Mouse (Mus musculus): ENCODE results near the gene Id1.

The Id1 gene

GRCm38 (mm10) chr2:152736090-152736601 lies at the start of gene Id1:
Gene Id1 (plus strand): TSS chr2:152736251.
- DNase-seq (ENCODE audit: low spot score in 2 of 2) = peak; percentile 52 to 72

- no peak for DNase-seq (ENCODE audit: low spot score in 2 of 2)
Observed at GRCm38 (mm10) chr2:152686399-152686798, 49.7 kb upstream of the Id1 start.

- DNase-seq (ENCODE audit: low spot score in 2 of 2) = peak; percentile 38 to 49
Observed at GRCm38 (mm10) chr2:152686806-152687267, 49.2 kb upstream of the Id1 start, which contains the start of gene Mcts2. Gene Mcts2 (plus strand): TSS chr2:152687035.

GRCm38 (mm10) chr2:152691564-152692217 lies 44.4 kb upstream of the Id1 start:
- no peak for DNase-seq (ENCODE audit: low spot score in 2 of 2)

GRCm38 (mm10) chr2:152693233-152693632 lies 42.8 kb upstream of the Id1 start:
- peak; percentile 35 to 47 for DNase-seq (ENCODE audit: low spot score in 2 of 2)

DNA sequence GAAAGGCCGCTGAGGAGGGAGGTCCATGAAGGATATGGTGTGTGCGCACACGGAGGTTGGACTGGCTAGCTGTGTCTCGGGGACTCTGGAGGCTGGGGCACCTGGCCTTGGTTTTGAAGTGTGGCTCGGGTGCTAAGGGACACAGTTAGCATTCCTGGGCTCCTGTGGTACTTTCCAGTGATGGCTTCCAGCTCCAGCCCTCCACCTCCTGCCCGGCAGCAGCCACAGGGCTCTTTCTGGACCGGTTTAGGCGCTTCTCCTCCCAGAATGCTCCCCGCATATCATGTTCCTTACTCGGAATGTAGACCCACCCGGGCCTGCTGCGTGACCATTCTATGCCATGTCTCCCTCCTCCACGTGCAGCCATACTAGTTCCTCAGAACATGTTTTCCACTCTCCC lies 42.3 kb upstream of the Id1 start:
- no peak for DNase-seq (ENCODE audit: low spot score in 2 of 2)

DNA sequence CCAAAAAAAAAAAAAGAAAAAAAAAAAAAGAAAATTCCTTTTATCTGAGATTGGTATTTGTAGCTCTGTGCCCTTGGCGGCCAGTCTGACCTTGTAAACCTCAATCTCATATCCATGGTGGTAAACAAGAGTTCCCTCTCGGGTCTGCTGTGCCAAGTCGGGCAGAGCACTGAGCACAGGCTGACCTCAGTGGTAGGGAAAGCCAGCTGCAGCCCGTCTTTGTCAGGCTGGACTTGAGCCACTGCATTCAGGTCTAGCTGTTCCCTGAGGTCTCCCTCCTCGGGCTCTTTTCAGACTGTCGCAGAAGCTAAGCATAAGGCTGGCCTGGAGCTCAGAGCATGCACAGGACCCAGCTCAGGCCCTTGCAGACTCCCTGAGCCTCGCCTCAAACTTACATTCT lies 41.3 kb upstream of the Id1 start:
- DNase-seq (ENCODE audit: low spot score in 2 of 2) = no peak

DNA sequence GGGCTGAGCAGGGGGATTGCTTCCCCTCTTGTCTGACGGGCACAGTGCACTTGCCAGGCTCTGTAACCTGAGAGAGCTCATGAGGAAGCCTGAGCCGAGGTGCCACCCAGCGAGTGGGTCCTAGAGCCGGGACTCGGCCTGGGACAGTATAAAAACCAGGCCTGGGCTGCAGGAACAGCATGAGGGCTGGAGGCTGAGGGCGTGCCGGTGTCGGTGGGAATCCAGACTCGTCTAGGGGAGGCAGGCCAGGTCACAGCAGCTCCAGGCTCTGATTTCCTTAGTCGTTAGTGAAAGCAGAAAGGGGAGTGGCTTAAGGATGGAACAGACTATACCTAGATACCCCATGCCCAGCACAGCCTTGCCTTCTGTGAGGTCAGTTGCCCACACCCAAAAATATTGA lies 40.0 kb upstream of the Id1 start:
- DNase-seq (ENCODE audit: low spot score in 2 of 2) = no peak

- DNase-seq (ENCODE audit: low spot score in 2 of 2) = peak; percentile 77 to 78
Observed at GRCm38 (mm10) chr2:152696476-152697164, 39.4 kb upstream of the Id1 start.

- no peak for DNase-seq (ENCODE audit: low spot score in 2 of 2)
Observed at GRCm38 (mm10) chr2:152700138-152700537, 35.9 kb upstream of the Id1 start.

DNA sequence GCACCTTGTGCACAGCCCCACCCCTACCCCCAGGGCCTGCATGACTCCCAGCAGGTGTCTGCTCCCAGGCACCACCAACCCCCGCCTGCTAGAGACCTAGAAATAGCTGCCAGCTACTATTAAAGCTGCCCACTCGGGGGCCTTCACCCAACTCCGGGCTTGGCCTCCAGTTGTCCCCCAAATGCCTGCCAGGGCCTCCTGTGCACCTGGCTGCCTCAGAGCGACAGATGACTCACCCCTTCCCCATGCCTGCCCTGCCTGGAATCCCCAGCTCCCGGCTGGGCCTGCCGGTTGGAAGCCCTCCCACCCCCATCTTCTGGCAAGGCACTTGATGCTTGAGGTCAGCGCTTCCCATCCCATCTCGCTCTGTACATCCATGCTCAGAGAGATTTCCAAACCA lies 35.3 kb upstream of the Id1 start:
- no peak for DNase-seq (ENCODE audit: low spot score in 2 of 2)

DNA sequence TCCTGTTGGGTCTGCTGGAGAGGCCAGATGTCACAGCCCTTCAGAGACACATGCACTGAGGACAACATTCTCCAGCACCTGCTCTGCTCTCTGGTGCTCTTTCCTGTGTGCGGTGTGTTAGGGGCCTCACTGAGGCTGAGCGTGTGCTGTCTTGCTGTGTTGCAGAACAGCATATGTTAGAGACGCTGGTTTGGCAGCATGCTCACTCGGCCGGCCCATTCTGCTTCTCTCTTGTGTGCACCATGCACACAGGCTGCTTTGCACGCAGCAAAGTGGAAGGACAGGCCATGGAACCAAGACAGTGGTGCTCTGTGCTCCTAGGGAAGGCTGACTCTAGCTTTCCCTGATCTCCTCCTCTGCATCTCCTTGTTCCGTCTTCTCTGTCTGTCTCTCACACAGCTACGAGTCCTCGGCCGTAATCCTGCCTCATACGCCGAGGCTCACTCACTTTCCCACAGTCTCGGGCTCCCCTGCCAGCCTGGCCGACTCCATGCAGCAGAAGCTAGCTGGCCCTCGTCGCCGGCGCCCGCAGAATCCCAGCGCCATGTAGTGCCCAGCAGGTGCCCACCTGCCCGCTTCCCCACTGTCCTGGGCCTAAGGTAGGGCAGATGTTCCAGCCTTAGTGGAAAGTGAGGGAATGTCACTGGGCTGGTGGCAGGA lies 32.3 kb upstream of the Id1 start:
- no peak for DNase-seq (ENCODE audit: low spot score in 2 of 2)

DNA sequence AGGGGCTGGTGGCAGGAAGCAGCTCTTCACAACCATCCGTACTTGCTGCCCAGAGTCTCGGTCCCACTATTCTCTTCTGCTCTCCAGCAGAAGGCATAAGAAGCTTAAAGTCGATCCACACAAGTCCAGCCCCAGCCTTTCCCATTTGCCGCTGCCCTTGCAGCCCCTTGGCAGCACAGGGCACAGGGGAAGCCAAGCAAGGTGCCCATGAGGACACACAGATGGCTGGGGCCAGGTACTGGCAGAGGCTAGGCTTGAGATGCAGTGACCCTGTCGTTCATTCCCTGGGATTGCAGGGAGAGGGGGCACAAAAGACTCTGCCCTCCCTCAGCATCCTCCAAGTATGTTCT lies 31.8 kb upstream of the Id1 start:
- DNase-seq (ENCODE audit: low spot score in 2 of 2) = no peak

GRCm38 (mm10) chr2:152704811-152705370 lies 31.2 kb upstream of the Id1 start:
- no peak for DNase-seq (ENCODE audit: low spot score in 2 of 2)

- no peak for DNase-seq (ENCODE audit: low spot score in 2 of 2)
Observed at GRCm38 (mm10) chr2:152705993-152706571, 30.0 kb upstream of the Id1 start.

GRCm38 (mm10) chr2:152707186-152707585 lies 28.9 kb upstream of the Id1 start:
- no peak for DNase-seq (ENCODE audit: low spot score in 2 of 2)

DNA sequence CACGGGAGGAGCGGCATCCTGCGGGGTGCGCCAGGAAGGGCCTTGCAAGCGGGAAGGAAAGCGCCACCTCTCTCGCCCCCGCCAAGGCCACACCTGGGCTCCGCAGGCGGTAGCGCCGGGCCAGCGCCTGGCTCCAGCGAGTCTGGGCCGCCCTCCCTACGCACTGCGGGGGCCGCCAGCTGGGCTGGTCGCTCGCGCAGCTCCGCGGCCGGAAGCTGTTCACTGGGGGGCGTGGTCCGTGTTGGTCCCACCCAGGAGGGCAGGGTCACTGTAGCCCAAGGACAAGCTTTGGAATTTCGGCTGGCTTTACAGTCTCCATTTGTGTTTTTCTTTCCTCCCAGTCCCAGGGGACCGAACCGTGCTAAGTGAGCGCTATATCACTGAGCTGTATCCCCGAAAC lies 28.4 kb upstream of the Id1 start:
- peak; percentile 18 to 40 for DNase-seq (ENCODE audit: low spot score in 2 of 2)

GRCm38 (mm10) chr2:152709066-152709465 lies 27.0 kb upstream of the Id1 start:
- no peak for DNase-seq (ENCODE audit: low spot score in 2 of 2)

DNA sequence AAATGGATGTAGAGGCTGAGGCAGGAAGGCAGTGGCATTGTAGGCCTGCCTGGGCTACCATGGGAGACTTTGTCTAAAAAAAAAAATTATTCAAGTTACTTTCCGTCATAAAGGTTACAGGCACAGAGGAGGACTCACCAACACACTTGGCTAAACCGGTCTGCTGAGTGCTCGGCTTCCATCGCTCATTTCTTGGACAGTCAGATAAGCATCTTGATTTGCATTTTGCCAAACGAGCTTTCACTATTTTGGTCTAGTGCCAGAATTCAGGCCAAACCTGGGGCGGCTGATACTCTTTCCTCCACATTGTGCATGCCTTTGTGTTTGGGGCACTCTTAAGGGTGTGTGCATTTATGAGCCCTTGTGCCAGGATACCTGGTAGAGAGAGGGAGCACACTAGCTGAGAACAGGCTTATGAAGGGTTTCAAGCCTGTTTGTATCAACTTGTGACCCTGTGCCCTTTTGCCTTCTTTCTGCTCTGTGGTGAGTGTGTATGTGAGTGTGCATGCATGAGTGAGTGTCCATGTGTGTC lies 19.7 kb upstream of the Id1 start:
- DNase-seq (ENCODE audit: low spot score in 2 of 2) = no peak

GRCm38 (mm10) chr2:152717652-152718051 lies 18.4 kb upstream of the Id1 start:
- DNase-seq (ENCODE audit: low spot score in 2 of 2) = no peak

DNA sequence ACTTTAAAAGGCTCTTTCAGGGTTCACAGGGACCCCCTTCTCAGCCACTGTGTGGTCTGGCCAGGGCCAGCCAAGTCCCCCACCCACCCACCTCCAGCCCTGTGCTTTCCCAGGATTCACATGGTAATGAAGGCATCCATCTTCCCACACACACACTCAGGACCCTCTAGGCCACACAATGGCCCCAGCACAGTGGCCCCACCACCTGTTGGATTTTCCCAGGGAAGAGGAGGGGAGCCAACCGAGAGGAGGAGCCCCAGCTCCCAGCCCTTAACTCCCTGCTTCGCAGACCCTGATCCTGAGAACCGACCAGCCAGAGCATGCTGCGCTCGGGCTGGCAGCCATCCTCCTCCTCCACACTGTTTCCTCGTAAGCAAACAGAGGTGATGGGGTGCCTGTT lies 18.0 kb upstream of the Id1 start:
- no peak for DNase-seq (ENCODE audit: low spot score in 2 of 2)
